Mouse (Mus musculus) kidney, embryonic 15.5 days (tissue): ENCODE data around the gene Igfbp6. TPM values are rescaled to one million over a fixed set of nuclear protein-coding genes. Genes with fewer than 3 reads are reported as not detected.

Experiments used
- ATAC-seq: fragments of 200-750 bp; cut with Nextera tagmentation; replicated peaks from 2 replicates; pipeline ENCODE4 v1.8.0; 2017; ENCODE audit warnings: moderate TSS enrichment; ENCODE audit not compliant: low FRiP score
- H3K27ac ChIP-seq: fragments of 300-500 bp; sonication (generic); 2 replicates; pipeline ENCODE4 v1.5.1; 2015; ENCODE audit warnings: mild to moderate bottlenecking, inconsistent platforms
- H3K27me3 ChIP-seq: fragments of 300-500 bp; sonication (generic); 2 replicates; pipeline ENCODE4 v1.6.1; 2015; ENCODE audit warnings: inconsistent platforms
- H3K36me3 ChIP-seq: fragments of 300-500 bp; sonication (generic); 2 replicates; pipeline ENCODE4 v1.6.1; 2015; ENCODE audit warnings: inconsistent platforms
- H3K4me1 ChIP-seq: fragments of 300-500 bp; sonication (generic); 2 replicates; pipeline ENCODE4 v1.6.1; 2015; ENCODE audit warnings: inconsistent platforms
- H3K4me2 ChIP-seq: fragments of 300-500 bp; sonication (generic); 2 replicates; pipeline ENCODE4 v1.6.1; 2015; ENCODE audit warnings: moderate library complexity, mild to moderate bottlenecking, inconsistent platforms
- H3K4me3 ChIP-seq: fragments of 300-500 bp; sonication (generic); replicated peaks from 2 replicates; pipeline ENCODE4 v1.5.1; 2015; ENCODE audit warnings: mild to moderate bottlenecking, inconsistent platforms
- H3K9ac ChIP-seq: fragments of 300-500 bp; sonication (generic); 2 replicates; pipeline ENCODE4 v1.6.1; 2015; ENCODE audit warnings: mild to moderate bottlenecking, inconsistent platforms
- H3K9me3 ChIP-seq: fragments of 300-500 bp; sonication (generic); replicated peaks from 2 replicates; pipeline ENCODE4 v1.6.1; 2016; ENCODE audit warnings: inconsistent platforms
- WGBS: fragments of 180-500 bp; shearing (Covaris S2); methylation state at CpG from one replicate; pipeline ENCODE4 v1.1.7; 2015; ENCODE audit warnings: mixed read lengths; 5-methylcytosine and 5-hydroxymethylcytosine counted together
- polyA plus RNA-seq: library from polyadenylated mRNA; unstranded; fragments of >200 nt; fragmentation: Nextera tagmentation; extraction: Ambion mirVana; gene quantifications from 2 replicates; pipeline ENCODE4 v1.2.1, GENCODE M21; 2015

Igfbp6 gene
- polyA plus RNA-seq, 1 experiment from 2014 or later, result 33.6 TPM

DNA sequence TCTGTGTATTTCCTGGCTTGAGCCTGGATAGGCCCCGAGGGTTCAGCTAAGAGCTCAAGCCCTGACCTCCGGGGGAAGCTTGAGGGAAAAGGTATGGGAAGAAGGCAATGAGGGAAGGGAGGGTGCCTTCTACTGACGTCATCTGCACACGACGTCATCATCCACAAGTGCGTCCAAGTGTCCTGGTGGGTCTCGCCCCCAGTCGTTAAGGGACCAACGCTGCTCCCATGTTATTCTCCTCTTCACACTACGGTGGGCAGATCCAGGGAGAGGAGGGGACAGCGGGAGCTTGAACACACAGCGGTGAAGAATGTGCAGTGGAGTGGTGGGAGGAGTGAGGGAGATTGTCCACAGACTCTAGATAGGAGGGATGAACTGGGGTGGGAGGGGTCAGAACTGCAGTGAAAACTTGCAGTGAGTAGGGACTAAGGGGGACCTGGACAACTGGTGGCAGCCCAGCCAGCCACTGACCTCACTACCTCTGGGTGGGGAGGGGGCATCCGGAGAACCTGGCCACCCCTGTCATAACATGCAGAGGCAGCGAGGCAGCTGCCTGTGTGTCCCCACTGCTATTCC, 40.7 kb upstream of the Igfbp6 start:
- H3K9ac ChIP-seq, result peak overlapping the region; percentile 59
- peak overlapping the region; percentile 97 for H3K27ac ChIP-seq
- H3K9me3 ChIP-seq, result no peaks in the 10 kb centered on the region
- WGBS, result 3% methylated on average over 14 of the region's 14 CpGs
- H3K36me3 ChIP-seq, result peaks cover 24% of the 10 kb centered on the region
- no peaks in the 10 kb centered on the region for H3K27me3 ChIP-seq
- peaks cover 98% of the 10 kb centered on the region for H3K4me1 ChIP-seq
- H3K4me2 ChIP-seq, result peak overlapping the region; percentile 91
- ATAC-seq, result peak; percentile 6
- H3K4me3 ChIP-seq, result peak overlapping the region; percentile 66

DNA sequence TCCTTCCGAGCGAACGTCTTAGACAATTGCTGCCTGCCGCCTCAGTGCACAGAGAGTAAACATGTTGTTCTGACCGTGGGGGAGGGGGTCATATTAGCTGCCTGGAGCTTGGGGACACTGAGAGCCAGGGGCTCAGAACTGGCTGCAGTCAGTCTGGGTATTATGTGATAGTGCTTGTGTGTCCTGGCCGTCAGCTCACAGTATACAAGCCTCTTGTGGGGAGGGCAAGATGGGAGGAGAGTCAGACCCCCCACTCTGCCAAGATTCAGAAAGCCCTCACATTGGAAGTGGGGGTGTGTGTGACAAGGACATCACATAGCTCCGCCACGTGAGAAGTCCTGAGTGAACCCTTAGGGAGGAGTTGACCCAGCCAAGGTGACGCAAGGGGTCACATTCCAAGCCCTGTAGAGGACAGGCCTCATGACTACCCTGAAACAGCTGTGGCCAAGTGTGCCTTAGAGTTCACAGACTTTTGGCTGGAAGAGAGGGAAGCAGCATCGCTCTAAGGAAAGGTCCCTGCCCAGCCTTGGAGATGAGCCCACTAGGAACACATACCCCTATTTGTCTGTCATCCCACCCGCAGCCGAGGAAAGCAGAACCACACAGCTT, 40.1 kb upstream of the Igfbp6 start:
- Histone ChIP-seq H3K4me3 (peak overlapping the region; percentile 66), H3K4me2 (peak overlapping the region; percentile 91), H3K36me3 (peaks cover 30% of the 10 kb centered on the region), H3K27me3 (no peaks in the 10 kb centered on the region), H3K4me1 (peaks cover 98% of the 10 kb centered on the region), H3K27ac (peak overlapping the region; percentile 97), H3K9me3 (no peaks in the 10 kb centered on the region), H3K9ac (peak overlapping the region; percentile 59)
- peak; percentile 2 for ATAC-seq
- WGBS, result 12% methylated on average over 12 of the region's 12 CpGs

DNA sequence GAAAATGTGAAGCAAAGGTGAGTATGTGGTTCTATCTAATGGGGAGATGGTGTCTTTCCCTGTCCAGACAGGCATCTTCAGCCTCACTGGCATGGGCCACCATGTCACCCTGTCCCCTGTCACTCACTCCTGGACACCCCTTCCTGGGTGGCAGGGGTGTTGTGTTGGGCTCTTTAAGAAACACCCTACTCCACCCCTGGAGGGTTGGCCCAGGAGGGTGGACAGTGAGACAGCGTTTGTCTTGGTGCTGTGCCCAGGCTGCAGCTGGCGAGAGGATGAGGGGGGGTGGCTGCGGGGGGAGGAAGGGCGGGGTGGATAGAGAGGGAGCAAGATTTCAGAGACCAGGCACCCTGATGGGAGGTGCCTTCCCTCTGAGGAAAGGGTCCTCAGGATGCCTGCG, 38.8 kb upstream of the Igfbp6 start:
- ATAC-seq, result no peak
- Histone ChIP-seq H3K4me2 (peak overlapping the region; percentile 91), H3K27me3 (no peaks in the 10 kb centered on the region), H3K4me3 (peak overlapping the region; percentile 18), H3K27ac (peak overlapping the region; percentile 66), H3K4me1 (peaks cover 96% of the 10 kb centered on the region), H3K36me3 (peaks cover 43% of the 10 kb centered on the region), H3K9ac (no peak overlapping the region), H3K9me3 (no peaks in the 10 kb centered on the region)
- WGBS, result 30% methylated on average over 5 of the region's 5 CpGs

DNA sequence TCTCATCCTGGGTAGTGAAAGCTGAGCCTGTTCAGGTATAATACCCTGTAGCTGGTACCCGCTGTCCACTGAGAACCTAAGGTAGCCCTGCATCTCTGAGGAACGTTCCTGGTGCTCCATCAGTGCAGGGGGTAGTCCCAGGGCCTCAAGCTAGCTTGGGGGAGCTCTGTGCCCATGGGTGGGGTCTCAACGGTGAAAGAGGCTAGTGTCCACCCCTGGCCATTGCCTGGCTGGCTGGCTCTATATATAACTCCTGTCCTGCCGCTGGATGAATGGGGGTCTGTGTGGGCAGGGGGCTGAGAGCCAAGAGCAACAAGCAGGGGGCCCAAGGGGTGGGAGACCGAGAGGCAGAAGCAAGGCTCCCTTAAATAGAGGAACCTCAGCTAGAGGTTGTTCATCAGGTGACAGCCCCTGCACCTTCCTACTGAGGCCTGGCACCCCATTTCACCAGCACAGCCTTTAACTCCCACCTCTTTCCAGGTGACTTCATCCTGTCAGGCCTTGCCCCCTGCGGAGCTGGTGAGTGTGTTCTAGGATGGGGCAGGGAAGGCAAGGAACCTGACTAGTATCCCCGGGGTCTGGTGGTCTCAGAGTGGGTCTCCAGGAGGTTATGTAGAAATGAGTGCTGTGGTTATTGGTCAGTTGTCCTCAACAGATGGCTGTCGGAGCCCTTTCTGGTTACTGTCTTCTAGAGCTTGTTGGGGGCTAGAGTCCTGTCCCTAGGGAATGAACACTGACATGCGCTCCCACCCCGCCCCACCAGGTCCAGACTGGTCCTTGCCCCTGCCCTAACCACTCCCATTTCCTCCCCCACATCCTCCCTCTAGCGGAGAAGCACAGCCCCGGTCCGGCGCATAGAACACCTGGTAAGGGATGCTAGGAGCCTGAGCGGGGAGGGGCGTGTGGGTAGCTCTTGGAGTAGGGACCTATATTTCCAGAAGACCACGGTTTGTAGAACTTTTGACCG, 38.1 kb upstream of the Igfbp6 start:
- peak overlapping the region; percentile 41; the same call in 1 of the 2 replicates for H3K27ac ChIP-seq
- peak overlapping the region; percentile 91 for H3K4me2 ChIP-seq
- no peaks in the 10 kb centered on the region for H3K27me3 ChIP-seq
- peaks cover 96% of the 10 kb centered on the region for H3K4me1 ChIP-seq
- H3K9ac ChIP-seq, result no peak overlapping the region
- peak overlapping the region; percentile 31 for H3K4me3 ChIP-seq
- no peak for ATAC-seq
- H3K36me3 ChIP-seq, result peaks cover 50% of the 10 kb centered on the region
- H3K9me3 ChIP-seq, result no peaks in the 10 kb centered on the region
- 26% methylated on average over 18 of the region's 18 CpGs for WGBS

DNA sequence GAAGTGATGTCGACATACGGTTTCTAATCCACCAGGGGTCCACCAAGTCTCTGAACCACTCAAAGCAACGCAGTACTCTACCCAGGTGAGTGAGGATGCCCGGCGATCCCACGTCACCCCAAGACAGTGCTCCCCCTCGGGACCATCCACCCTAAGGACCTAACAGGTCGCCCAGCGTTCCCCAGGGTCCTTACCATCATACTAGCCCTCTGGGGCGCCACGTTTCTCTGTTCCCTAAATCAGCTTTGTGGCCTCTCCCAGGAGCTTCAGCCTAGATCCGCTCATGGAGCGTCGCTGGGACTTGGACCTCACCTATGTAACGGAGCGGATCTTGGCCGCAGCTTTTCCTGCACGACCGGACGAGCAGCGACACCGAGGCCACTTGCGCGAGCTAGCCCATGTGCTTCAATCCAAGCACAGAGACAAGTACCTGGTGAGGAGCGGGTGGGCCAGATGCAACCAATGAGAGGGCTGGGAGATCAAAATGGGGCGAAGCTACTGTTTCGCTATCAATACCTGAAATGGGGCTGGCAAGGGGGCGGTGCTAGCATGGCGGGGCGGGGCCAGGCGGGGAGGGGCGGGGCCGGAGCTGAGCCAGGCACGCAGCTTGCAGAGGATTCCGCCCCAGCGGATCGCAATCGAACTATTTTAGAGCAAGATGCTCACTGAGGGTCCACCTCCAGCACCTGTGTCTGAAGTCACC, 37.3 kb upstream of the Igfbp6 start:
- Histone ChIP-seq H3K4me2 (peak overlapping the region; percentile 91), H3K36me3 (peaks cover 58% of the 10 kb centered on the region), H3K9ac (no peak overlapping the region), H3K27me3 (no peaks in the 10 kb centered on the region), H3K9me3 (no peaks in the 10 kb centered on the region), H3K27ac (no peak overlapping the region), H3K4me1 (peaks cover 96% of the 10 kb centered on the region), H3K4me3 (peak overlapping the region; percentile 31)
- WGBS, result 26% methylated on average over 38 of the region's 38 CpGs
- no peak for ATAC-seq

DNA sequence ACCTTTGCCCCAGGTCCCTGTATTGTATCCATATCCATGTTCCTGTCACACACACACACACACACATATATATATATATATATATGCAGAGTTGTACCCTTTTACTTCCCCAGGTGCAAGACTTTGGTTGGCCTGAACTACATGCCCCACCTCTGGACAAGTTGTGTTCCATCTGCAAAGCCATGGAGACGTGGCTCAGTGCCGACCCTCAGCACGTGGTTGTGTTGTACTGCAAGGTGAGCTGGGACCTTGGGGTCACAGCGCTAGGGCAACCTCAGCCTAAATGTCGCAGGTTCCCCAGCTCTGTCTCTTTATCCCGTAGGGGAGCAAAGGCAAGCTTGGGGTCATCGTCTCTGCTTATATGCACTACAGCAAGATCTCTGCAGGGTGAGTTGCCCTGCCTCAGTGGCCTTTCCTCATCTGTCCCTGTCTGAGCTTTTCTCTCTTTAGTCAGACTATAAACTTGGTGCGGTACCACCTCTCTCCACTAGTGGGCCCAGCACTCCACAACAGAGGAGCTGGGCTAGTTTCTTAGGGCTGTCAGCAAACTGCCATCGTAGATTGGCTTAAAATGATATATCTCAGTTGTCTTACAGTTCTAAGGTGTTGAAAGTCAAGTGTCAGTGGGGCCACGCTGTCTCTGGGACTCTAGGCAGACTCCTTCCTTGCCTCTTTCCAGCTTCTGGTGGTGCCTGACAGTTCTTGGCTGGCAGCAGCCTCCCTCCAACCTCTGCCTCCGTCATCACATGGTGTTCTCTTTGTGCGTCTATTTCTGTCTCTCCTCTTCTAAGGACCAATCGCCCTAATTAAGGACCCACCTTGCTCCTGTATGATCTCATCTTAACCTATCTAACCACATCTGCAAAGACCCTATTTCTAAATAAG, 36.2 kb upstream of the Igfbp6 start:
- Histone ChIP-seq H3K36me3 (peaks cover 69% of the 10 kb centered on the region), H3K9me3 (no peaks in the 10 kb centered on the region), H3K4me2 (no peak overlapping the region), H3K4me1 (peaks cover 88% of the 10 kb centered on the region), H3K9ac (no peak overlapping the region), H3K27ac (peak overlapping the region; percentile 58; the same call in 1 of the 2 replicates), H3K27me3 (no peaks in the 10 kb centered on the region), H3K4me3 (no peak overlapping the region)
- ATAC-seq, result no peak
- 48% methylated on average over 13 of the region's 13 CpGs for WGBS

DNA sequence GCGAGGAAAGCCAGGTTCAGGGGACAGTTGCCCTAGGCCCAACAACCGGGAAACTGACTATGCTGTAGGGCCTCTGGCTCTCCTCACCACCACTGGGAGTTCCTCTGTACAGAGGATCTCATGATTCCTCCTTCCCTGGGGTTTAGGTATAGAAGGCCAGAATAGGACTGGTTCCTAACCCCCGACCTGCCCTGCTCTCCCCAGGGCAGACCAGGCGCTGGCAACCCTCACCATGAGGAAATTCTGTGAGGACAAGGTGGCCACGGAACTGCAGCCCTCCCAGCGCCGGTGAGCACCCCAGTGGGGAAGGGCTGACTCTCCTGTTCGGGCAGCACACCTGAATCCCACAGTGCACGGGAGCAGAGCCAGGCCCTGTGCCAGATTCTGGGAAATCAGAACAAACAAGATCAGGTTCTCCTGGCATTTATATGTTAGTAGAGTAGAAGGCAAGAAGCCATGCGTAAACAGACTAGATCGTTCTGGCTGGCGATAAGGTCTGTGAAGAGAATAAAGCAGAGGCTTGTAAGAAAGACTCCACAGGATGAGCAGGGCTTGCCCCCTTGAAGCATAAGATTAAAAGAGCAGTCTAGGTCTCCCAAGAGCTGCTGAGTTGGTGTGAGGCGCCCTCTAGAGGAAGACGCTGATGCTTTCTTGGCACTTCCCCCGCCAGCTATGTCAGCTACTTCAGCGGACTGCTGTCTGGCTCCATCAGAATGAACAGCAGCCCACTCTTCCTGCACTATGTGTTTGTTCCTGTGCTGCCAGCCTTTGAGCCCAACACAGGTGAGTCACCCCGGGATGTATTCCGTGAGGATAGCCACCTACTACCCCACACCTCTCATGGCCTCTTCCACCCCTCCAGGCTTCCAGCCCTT, 35.3 kb upstream of the Igfbp6 start:
- 51% methylated on average over 18 of the region's 18 CpGs for WGBS
- Histone ChIP-seq H3K27ac (peak overlapping the region; percentile 58), H3K27me3 (no peaks in the 10 kb centered on the region), H3K4me2 (no peak overlapping the region), H3K9me3 (no peaks in the 10 kb centered on the region), H3K4me3 (no peak overlapping the region), H3K4me1 (peaks cover 79% of the 10 kb centered on the region), H3K9ac (peak overlapping the region; percentile 35; the same call in 1 of the 2 replicates), H3K36me3 (peaks cover 78% of the 10 kb centered on the region)
- ATAC-seq, result peak; percentile 17; the same call in 1 of the 2 replicates

DNA sequence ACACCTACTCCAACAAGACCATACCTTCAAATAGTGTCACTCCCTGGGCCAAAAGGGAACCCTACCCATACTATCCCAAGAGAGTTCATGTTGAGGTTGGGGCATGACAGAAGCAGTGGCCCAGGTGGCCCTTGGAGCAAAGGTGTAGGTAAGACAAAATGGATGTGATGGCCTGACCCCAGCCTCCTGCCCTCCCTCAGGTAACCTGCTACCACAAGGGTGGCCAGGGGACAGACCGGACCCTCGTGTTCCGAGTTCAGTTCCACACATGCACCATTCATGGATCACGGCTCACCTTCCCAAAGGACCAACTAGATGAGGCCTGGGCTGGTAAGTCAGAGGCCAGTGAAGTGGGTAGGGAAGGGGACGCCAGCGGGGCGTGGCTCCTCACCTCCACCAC, 33.9 kb upstream of the Igfbp6 start:
- Histone ChIP-seq H3K4me3 (no peak overlapping the region), H3K27ac (no peak overlapping the region), H3K4me2 (no peak overlapping the region), H3K4me1 (peaks cover 67% of the 10 kb centered on the region), H3K9ac (no peak overlapping the region), H3K9me3 (no peaks in the 10 kb centered on the region), H3K36me3 (peaks cover 88% of the 10 kb centered on the region), H3K27me3 (no peaks in the 10 kb centered on the region)
- ATAC-seq, result no peak; the same call in 1 of the 2 replicates
- 62% methylated on average over 7 of the region's 7 CpGs for WGBS

DNA sequence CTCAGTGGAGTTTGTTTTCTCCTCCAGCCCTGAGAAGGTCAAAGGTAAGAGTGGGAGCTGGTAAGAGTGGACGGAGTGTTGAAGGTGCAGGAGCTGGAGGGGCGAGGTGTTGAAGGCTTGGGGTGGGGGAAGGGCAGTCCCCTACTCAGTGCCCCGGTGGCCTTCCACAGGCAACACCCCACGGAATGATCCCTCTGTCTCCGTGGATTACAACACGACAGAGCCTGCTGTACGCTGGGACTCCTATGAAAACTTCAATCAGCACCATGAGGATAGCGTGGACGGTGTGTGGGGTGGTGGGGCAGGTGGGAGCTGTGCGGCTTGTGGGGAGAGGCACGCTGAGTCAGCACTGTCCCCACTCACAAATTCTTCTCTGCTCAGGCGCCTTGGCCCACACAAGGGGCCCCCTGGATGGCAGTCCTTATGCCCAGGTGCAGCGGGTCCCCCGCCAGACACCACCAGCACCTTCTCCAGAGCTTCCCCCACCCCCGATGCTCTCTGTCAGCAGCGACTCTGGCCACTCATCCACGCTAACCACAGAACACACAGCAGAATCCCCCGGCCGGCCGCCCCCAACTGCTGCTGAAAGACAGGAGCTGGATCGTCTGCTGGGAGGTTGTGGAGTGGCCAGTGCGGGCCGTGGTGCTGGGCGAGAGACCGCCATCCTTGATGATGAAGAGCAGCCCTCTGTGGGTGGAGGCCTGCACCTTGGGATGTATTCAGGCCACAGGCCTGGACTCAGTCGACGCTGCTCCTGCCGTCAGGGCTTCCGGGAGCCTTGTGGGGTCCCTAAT, 33.3 kb upstream of the Igfbp6 start:
- H3K4me3 ChIP-seq, result no peak overlapping the region
- peaks cover 61% of the 10 kb centered on the region for H3K4me1 ChIP-seq
- peaks cover 94% of the 10 kb centered on the region for H3K36me3 ChIP-seq
- 63% methylated on average over 29 of the region's 29 CpGs for WGBS
- ATAC-seq, result peak; percentile 7; the same call in 1 of the 2 replicates
- no peak overlapping the region for H3K9ac ChIP-seq
- H3K27me3 ChIP-seq, result no peaks in the 10 kb centered on the region
- H3K27ac ChIP-seq, result no peak overlapping the region; the same call in 1 of the 2 replicates
- 0 out of 2 replicates have a peak overlapping the region, but pooled peaks have one; percentile 9 for H3K4me2 ChIP-seq
- no peaks in the 10 kb centered on the region for H3K9me3 ChIP-seq

DNA sequence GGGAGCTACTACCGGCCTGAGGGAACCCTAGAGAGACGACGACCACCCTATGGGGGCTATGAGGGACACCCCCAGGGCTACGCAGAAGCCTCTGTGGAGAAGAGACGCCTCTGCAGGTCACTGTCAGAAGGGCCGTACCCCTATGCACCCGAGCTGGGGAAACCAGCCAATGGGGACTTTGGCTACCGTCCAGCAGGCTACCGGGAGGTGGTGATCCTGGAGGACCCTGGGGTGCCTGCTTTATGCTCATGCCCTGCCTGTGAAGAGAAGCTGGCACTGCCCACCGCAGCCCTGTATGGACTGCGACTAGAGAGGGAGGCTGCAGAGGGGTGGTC, 32.7 kb upstream of the Igfbp6 start:
- H3K27me3 ChIP-seq, result no peaks in the 10 kb centered on the region
- no peak overlapping the region for H3K27ac ChIP-seq
- no peak overlapping the region for H3K4me3 ChIP-seq
- ATAC-seq, result no peak
- H3K9ac ChIP-seq, result no peak overlapping the region
- no peaks in the 10 kb centered on the region for H3K9me3 ChIP-seq
- peaks cover 99% of the 10 kb centered on the region for H3K36me3 ChIP-seq
- H3K4me2 ChIP-seq, result no peak overlapping the region
- 88% methylated on average over 11 of the region's 11 CpGs for WGBS
- H3K4me1 ChIP-seq, result peaks cover 55% of the 10 kb centered on the region
